Mouse (Mus musculus): ENCODE measurements at regions not wholly inside any gene's neighbourhood (a gene's known extent, or its start where the extent isn't known, plus 50 kb on each side); places are given as distances from the start of the nearest gene placed in this dataset.

GRCm38 (mm10) chr14:67626181-67626580, 1617.2 kb upstream of the Gulo start:
- 68% methylated on average over 8 of the region's 8 CpGs for WGBS (ENCODE audit: insufficient replicate concordance)
- Histone ChIP-seq H3K27ac (replicated peaks) (no peak overlapping the region), H3K9me3 (replicated peaks) (no peaks in the 10 kb centered on the region), H3K27me3 (0 out of 2 replicates have a peak, but pooled peaks cover 2% of the 10 kb centered on the region), H3K4me3 (replicated peaks) (no peak overlapping the region), H3K36me3 (replicated peaks) (no peaks in the 10 kb centered on the region), H3K4me1 (replicated peaks) (no peaks in the 10 kb centered on the region), H3K9ac (no peak overlapping the region), H3K4me2 (no peak overlapping the region)
- ATAC-seq (ENCODE audit: insufficient read depth), result no peak

- no peak for ATAC-seq (ENCODE audit: insufficient read depth)
Observed at GRCm38 (mm10) chr14:67623841-67624480, 1615.0 kb upstream of the Gulo start.

GRCm38 (mm10) chr14:67622911-67623310, 1613.9 kb upstream of the Gulo start:
- Histone ChIP-seq H3K4me2 (no peak overlapping the region), H3K4me1 (replicated peaks) (no peaks in the 10 kb centered on the region), H3K4me3 (replicated peaks) (no peak overlapping the region), H3K27me3 (0 out of 2 replicates have a peak, but pooled peaks cover 2% of the 10 kb centered on the region), H3K9ac (no peak overlapping the region), H3K27ac (replicated peaks) (no peak overlapping the region), H3K9me3 (replicated peaks) (no peaks in the 10 kb centered on the region), H3K36me3 (replicated peaks) (no peaks in the 10 kb centered on the region)
- WGBS (ENCODE audit: insufficient replicate concordance), result 68% methylated on average over 6 of the region's 6 CpGs
- no peak for ATAC-seq (ENCODE audit: insufficient read depth)

More at GRCm38 (mm10) chr14:67623841-67624480, 1615.0 kb upstream of the Gulo start:
- Histone ChIP-seq H3K9ac (no peak overlapping the region), H3K27ac (replicated peaks) (no peak overlapping the region), H3K4me1 (replicated peaks) (no peaks in the 10 kb centered on the region), H3K27me3 (0 out of 2 replicates have a peak, but pooled peaks cover 2% of the 10 kb centered on the region), H3K4me3 (replicated peaks) (no peak overlapping the region), H3K9me3 (replicated peaks) (no peaks in the 10 kb centered on the region), H3K36me3 (replicated peaks) (no peaks in the 10 kb centered on the region), H3K4me2 (no peak overlapping the region)
- 45% methylated on average over 4 of the region's 4 CpGs for WGBS (ENCODE audit: insufficient replicate concordance)

GRCm38 (mm10) chr14:67621486-67621885, 1612.5 kb upstream of the Gulo start:
- Histone ChIP-seq H3K9me3 (replicated peaks) (no peaks in the 10 kb centered on the region), H3K4me3 (replicated peaks) (no peak overlapping the region), H3K36me3 (replicated peaks) (no peaks in the 10 kb centered on the region), H3K27ac (replicated peaks) (no peak overlapping the region), H3K9ac (no peak overlapping the region), H3K27me3 (0 out of 2 replicates have a peak, but pooled peaks cover 2% of the 10 kb centered on the region), H3K4me1 (replicated peaks) (no peaks in the 10 kb centered on the region), H3K4me2 (no peak overlapping the region)
- ATAC-seq (ENCODE audit: insufficient read depth), result no peak
- 43% methylated on average over 2 of the region's 2 CpGs for WGBS (ENCODE audit: insufficient replicate concordance)

- Histone ChIP-seq H3K4me2 (no peak overlapping the region), H3K9ac (no peak overlapping the region), H3K4me1 (replicated peaks) (no peaks in the 10 kb centered on the region), H3K4me3 (replicated peaks) (no peak overlapping the region), H3K9me3 (replicated peaks) (no peaks in the 10 kb centered on the region), H3K27me3 (0 out of 2 replicates have a peak, but pooled peaks cover 2% of the 10 kb centered on the region), H3K36me3 (replicated peaks) (no peaks in the 10 kb centered on the region), H3K27ac (replicated peaks) (no peak overlapping the region)
- ATAC-seq (ENCODE audit: insufficient read depth), result no peak
- 23% methylated on average over 4 of the region's 4 CpGs for WGBS (ENCODE audit: insufficient replicate concordance)
Observed at GRCm38 (mm10) chr14:67620854-67621476, 1612.0 kb upstream of the Gulo start.

- 40% methylated on average over 4 of the region's 4 CpGs for WGBS (ENCODE audit: insufficient replicate concordance)
- H3K4me1 ChIP-seq (replicated peaks), result no peaks in the 10 kb centered on the region
- H3K27ac ChIP-seq (replicated peaks), result no peak overlapping the region
- no peak overlapping the region for H3K4me3 ChIP-seq (replicated peaks)
- no peak overlapping the region for H3K9ac ChIP-seq
- ATAC-seq (ENCODE audit: insufficient read depth), result no peak
- no peaks in the 10 kb centered on the region for H3K9me3 ChIP-seq (replicated peaks)
- 0 out of 2 replicates have a peak, but pooled peaks cover 2% of the 10 kb centered on the region for H3K27me3 ChIP-seq
- no peaks in the 10 kb centered on the region for H3K36me3 ChIP-seq (replicated peaks)
- no peak overlapping the region for H3K4me2 ChIP-seq
Observed at GRCm38 (mm10) chr14:67619571-67619970, 1610.6 kb upstream of the Gulo start.

GRCm38 (mm10) chr14:67614369-67614768, 1605.4 kb upstream of the Gulo start:
- Histone ChIP-seq H3K9ac (no peak overlapping the region), H3K4me2 (no peak overlapping the region), H3K9me3 (replicated peaks) (no peaks in the 10 kb centered on the region), H3K27me3 (no peaks in the 10 kb centered on the region), H3K4me1 (replicated peaks) (no peaks in the 10 kb centered on the region), H3K27ac (replicated peaks) (no peak overlapping the region), H3K36me3 (replicated peaks) (no peaks in the 10 kb centered on the region), H3K4me3 (replicated peaks) (no peak overlapping the region)
- ATAC-seq (ENCODE audit: insufficient read depth), result no peak
- WGBS (ENCODE audit: insufficient replicate concordance), result 66% methylated on average over 11 of the region's 11 CpGs

- Histone ChIP-seq H3K9me3 (replicated peaks) (no peaks in the 10 kb centered on the region), H3K9ac (no peak overlapping the region), H3K4me2 (no peak overlapping the region), H3K4me1 (replicated peaks) (no peaks in the 10 kb centered on the region), H3K36me3 (replicated peaks) (no peaks in the 10 kb centered on the region), H3K4me3 (replicated peaks) (no peak overlapping the region), H3K27ac (replicated peaks) (no peak overlapping the region), H3K27me3 (no peaks in the 10 kb centered on the region)
- WGBS (ENCODE audit: insufficient replicate concordance), result 69% methylated on average over 13 of the region's 13 CpGs
- no peak for ATAC-seq (ENCODE audit: insufficient read depth)
Observed at GRCm38 (mm10) chr14:67613691-67614090, 1604.7 kb upstream of the Gulo start.

GRCm38 (mm10) chr14:67613221-67613620, 1604.2 kb upstream of the Gulo start:
- Histone ChIP-seq H3K4me3 (replicated peaks) (no peak overlapping the region), H3K9ac (no peak overlapping the region), H3K36me3 (replicated peaks) (no peaks in the 10 kb centered on the region), H3K4me1 (replicated peaks) (no peaks in the 10 kb centered on the region), H3K4me2 (peak overlapping the region; percentile 23), H3K27me3 (no peaks in the 10 kb centered on the region), H3K9me3 (replicated peaks) (no peaks in the 10 kb centered on the region), H3K27ac (replicated peaks) (no peak overlapping the region)
- ATAC-seq (ENCODE audit: insufficient read depth), result no peak
- WGBS (ENCODE audit: insufficient replicate concordance), result 21% methylated on average over 14 of the region's 14 CpGs

GRCm38 (mm10) chr14:67612471-67612870, 1603.5 kb upstream of the Gulo start:
- no peaks in the 10 kb centered on the region for H3K27me3 ChIP-seq
- H3K4me3 ChIP-seq (replicated peaks), result no peak overlapping the region
- H3K9ac ChIP-seq, result no peak overlapping the region
- H3K9me3 ChIP-seq (replicated peaks), result no peaks in the 10 kb centered on the region
- no peak overlapping the region for H3K4me2 ChIP-seq
- WGBS (ENCODE audit: insufficient replicate concordance), result 34% methylated on average over 4 of the region's 4 CpGs
- no peak for ATAC-seq (ENCODE audit: insufficient read depth)
- no peak overlapping the region for H3K27ac ChIP-seq (replicated peaks)
- H3K4me1 ChIP-seq (replicated peaks), result no peaks in the 10 kb centered on the region
- H3K36me3 ChIP-seq (replicated peaks), result no peaks in the 10 kb centered on the region

GRCm38 (mm10) chr14:67608262-67608661, 1599.3 kb upstream of the Gulo start:
- ATAC-seq (ENCODE audit: insufficient read depth), result peak; percentile 44
- WGBS (ENCODE audit: insufficient replicate concordance), result 18% methylated on average over 20 of the region's 20 CpGs
- Histone ChIP-seq H3K4me2 (peak overlapping the region; percentile 35), H3K36me3 (replicated peaks) (no peaks in the 10 kb centered on the region), H3K4me1 (replicated peaks) (no peaks in the 10 kb centered on the region), H3K27ac (replicated peaks) (no peak overlapping the region), H3K9ac (no peak overlapping the region), H3K27me3 (no peaks in the 10 kb centered on the region), H3K9me3 (replicated peaks) (no peaks in the 10 kb centered on the region), H3K4me3 (replicated peaks) (no peak overlapping the region)
